Mouse (Mus musculus) heart, postnatal 25 days (tissue): ENCODE data around the gene Qars. TPM values are rescaled to one million over a fixed set of nuclear protein-coding genes. Genes with fewer than 3 reads are reported as not detected.
A peak's percentile ranks its signal among the peaks of the same experiment; 100 is the strongest.

Experiments used
- DNase-seq: peaks from one replicate; pipeline ENCODE4 v3.0.0; 2022; ENCODE audit warnings: low spot score
- intact Hi-C: fragments of 180-260 bp; cut with DNase I; formaldehyde crosslinking; loops from one replicate; pipeline ENCODE4 v1.15.1; 2025
- total RNA-seq, 2 experiments: library from RNA; stranded (reverse); gene quantifications; 2 replicates each; pipeline ENCODE4 v1.2.3; 2021

The Qars gene
- total RNA-seq, 2 experiments from 2014 or later, result 74.2 to 74.3 TPM

DNA sequence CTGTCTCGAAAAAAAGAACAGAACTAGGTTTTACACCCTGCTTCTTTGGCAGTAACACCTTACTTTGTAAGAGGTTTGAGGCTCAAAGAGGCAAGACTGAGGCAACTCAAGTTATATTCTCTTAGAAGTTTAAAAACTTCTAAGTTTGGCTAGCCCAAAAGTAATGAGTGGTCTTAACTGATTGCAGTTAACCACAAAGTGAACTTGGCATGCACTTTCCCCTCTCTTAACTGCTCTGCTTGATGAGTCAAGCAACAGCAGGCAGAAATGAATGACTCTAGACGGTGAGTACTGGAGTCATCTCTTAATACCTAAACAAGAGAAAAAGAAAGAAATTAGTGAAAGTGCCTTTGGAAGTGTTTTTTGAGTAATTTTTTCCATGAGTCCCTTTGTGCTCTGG is 14.1 kb downstream of the Qars start:
- DNase-seq, result no peak
- intact Hi-C loops, result loop anchor here (5.0 kb wide), 1 partner anchor 36 kb away; no protein-coding TSS in a partner anchor

DNA sequence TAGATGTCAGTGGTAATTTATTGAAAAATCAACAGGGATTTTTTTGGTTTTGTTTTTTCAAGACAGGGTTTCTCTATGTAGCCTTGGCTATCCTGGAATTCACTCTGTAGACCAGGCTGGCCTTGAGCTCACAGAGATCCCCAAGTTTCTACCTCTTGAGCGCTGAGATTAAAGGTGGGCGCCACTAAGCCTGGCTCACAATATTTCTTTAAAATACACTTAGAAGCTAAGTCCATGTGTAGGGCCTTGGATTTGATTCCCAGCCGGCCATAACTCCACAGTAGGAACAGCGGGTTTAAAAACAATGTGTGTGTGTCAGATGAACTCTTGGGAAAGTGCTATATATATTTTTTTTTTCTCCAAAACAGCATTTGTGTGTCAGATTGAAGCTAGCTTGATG is 15.8 kb downstream of the Qars start:
- intact Hi-C loops, result loop anchor here (5.0 kb wide), 1 partner anchor 34 kb away; no protein-coding TSS in a partner anchor
- DNase-seq, result no peak

DNA sequence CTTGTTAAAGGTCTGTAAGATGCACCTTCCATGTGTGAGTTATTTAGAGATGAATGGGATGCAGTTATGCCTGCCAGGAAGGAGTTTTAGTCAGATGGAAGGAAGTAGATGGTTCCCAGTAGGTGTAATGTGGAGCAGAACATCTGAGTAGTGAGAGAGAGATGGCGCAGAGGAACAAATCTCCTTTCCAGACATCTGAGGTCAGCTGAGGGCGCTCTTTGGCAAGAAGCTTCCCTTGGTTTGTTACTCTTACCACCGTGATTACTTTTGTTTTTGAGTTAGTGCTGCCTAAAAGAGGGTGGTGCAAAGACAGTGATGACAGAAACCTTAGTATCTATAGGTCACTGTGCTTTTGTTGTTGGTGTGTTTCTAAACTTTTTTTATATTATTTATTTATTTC is 17.9 kb downstream of the Qars start:
- intact Hi-C loops, result no loop called here
- DNase-seq, result no peak

DNA sequence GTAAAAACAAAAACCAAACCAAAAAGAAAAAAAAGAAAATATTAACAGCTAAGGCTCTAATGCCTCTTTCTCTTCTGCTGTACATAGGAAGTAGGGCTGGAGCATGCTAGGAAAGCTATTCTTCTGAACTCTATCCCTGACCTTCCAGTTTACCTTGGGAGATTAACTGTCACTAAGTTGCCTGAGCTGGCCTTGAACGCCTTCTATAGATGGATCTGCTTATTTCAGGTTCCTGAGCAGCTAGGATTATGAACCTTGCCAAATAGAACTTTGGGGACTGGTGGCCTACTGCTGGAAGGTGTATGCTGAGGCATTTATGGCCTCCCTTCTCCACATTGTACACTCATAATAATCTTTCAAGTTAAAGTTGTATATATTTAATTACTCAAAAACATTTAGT is 23.4 kb downstream of the Qars start:
- no peak for DNase-seq
- intact Hi-C loops, result no loop called here

DNA sequence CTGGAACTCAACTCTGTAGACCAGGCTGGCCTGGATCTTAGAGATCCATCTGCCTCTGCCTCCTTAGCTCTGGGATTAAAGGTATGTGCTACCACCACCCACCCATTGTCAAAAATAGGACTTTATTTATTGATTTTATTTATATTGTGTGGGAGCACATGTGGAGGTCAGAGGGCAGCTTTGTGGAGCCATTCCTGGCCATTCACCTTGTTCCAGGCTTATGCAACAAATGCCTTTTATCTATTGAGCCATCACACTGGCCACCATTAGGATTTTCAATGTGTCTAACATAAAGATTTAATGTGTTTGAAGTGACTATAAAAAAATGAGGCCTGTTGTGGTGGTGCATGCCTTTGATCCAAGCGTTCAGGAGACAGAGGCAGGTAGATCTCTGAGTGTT is 24.0 kb downstream of the Qars start:
- intact Hi-C loops, result no loop called here
- no peak for DNase-seq

DNA sequence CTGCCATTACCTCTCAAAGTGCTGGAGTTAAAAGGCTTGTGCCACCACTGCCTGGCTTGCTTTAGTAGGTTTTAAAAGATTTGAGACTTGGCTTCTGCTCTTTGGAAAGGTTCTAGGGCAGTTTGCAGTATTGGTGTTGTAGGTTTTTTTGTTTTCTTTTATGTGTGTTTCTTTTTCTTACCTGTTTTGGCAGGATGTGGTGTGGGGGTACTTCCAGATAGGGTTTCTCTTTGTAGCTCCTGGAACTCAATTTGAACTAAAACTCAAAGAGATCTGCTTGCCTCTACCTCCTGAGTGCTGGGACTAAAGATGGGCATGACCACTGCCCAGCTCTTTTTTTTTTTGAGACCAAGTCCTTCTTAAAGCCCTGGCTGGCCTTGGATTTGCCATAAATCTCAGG is 33.3 kb downstream of the Qars start:
- DNase-seq, result no peak
- intact Hi-C loops, result no loop called here

DNA sequence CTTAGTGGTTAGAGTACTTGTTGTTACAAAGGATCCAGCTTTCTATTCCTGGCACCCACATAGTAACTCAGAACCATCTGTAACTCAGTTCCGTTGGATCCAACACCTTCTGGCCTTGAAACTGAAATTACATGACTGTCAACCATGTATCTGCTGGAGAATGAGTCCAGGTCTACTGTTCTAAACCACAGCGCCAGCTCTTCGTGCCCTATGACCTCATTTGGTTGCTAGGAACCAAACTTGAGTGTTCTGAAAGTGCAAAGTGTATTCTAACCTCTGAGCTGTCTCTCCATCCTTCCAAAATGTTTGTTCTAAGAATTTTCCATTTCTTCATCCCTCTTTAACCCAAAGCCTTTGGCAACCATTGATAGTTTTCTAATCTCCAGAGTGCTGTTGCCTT is 38.5 kb downstream of the Qars start:
- DNase-seq, result no peak
- intact Hi-C loops, result no loop called here

DNA sequence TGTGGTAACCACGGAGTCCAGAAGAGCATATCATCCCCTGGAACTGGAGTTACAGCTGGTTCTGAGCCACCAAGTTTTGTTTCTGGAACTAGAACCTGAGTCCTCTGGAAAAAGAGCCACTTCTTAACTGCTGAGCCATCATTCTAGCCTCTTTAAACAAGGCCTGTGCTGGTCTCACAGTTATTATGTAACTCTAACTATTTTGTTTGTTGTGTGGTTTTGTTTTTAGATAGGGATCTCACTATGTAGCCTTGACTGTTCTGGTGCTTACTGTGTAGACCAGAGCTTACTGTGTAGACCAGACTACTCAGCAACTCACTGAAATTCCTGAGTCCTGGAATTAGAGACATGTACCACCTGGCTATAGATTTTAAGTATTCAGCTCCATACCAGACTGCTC is 39.4 kb downstream of the Qars start:
- intact Hi-C loops, result no loop called here
- DNase-seq, result no peak

DNA sequence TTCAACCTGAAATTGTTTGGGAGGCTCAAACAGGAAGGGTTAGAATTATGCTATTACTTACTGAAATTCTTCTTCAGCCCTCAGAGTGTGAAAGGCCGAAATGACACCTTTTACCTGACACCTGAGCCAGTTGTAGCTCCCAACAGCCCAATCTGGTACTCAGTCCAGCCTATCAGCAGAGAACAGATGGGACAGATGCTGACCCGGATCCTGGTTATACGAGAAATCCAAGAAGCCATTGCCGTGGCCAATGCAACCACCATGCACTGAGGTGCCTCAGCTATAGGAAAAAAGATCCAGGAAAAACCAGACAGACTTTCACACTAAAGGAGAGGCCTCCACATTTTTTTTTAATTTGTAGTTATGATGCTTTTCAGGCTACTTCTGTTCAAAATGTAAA is 51.7 kb downstream of the Qars start:
- intact Hi-C loops, result loop anchor here (5.0 kb wide), 1 partner anchor 37 kb away; no protein-coding TSS in a partner anchor
- DNase-seq, result no peak

DNA sequence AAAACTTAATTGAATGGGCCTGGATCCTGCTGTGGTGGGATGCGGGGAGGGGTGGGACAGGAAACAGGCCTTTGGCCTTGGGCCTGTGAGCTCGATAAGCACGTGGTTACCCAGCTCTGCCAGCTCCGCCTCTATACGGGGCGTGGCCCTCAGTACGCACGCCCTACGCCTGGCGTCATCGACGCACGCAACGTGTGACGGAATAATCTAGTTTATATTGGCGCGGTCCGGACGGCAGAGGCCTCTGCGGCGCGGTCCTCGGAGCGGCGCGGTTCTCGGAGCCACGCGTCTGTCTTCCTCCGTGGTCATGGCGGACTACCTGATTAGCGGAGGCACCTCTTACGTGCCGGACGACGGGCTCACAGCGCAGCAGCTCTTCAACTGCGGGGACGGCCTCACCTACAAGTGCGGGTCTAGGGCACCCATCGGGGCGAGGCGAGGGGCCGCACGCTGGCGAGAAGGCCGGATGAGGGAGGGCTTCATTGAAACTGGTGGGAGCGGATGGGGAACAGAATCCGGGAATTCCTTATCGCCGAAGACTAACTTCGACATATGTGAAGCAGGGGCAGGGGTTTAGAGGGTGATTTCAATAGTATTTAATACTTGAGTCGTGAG is 52.8 kb downstream of the Qars start, which contains the start of gene Impdh2:
TSS of gene Impdh2 (plus strand) at position 60 of the 615 bp plus-strand sequence.
- DNase-seq, result peak; percentile 96
- intact Hi-C loops, result no loop called here

DNA sequence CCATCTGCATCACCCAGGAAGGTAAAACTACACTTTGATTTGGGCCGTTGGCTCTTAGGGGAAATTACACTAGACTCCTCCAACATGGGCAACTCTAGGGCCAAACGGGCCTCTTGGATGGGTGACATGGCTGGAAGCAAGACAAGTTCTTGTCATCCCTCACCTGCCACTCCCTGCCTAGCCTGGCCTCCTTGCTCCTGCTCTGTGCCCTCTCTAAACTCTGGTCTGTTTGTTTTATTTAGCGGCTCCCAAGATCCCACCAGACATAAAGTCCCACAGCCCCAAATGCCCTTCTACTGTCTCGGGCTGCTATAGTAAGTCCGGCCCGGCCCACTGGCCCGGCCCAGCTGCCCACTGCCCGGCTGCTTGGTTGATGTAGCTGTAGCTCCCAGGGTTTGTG is 56.2 kb downstream of the Qars start:
- intact Hi-C loops, result no loop called here
- no peak for DNase-seq

DNA sequence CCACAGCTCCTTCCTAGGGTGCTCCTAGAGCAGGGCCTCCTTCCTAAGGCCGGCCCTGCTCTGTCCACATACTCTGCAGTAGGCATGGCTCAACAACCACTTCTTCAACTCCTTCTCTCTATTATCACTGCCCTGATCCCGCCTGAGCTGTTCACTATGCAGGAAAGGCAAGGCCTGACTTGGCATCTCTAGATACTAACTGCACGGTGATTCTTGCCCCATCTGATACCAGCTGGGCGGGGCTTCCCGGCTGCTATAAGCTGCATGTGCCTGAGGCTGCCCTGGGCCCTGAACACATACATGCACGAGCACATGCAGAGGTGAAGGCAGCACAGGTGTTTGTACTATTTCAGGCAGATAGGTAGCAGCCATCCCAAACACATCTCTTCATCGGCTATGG is 56.6 kb downstream of the Qars start:
- intact Hi-C loops, result no loop called here
- no peak for DNase-seq

Other genes starting within 250 kb of the Qars start
- 100 to 1,000 TPM; 328 to 348 TPM for gene Dag1, start 243.7 kb upstream of the Qars start, total RNA-seq
- gene Nicn1, start 217.3 kb upstream of the Qars start, total RNA-seq, result 10 to 100 TPM; 20.3 to 24.2 TPM
- 1 to 10 TPM; 4.9 to 6.6 TPM for gene Amt, start 210.9 kb upstream of the Qars start, total RNA-seq
- gene Rhoa, start 201.6 kb upstream of the Qars start, total RNA-seq, result 100 to 1,000 TPM; 225 to 248 TPM
- 10 to 100 TPM; 39.2 to 47.2 TPM for gene Tcta, start 201.5 kb upstream of the Qars start, total RNA-seq
- gene Gpx1, start 168.8 kb upstream of the Qars start, total RNA-seq, result 100 to 1,000 TPM; 108 to 130 TPM
- 10 to 100 TPM; 71.1 to 71.4 TPM for gene Usp4, start 159.9 kb upstream of the Qars start, total RNA-seq
- gene 1700102P08Rik, start 114.9 kb upstream of the Qars start, total RNA-seq, result under 1 TPM; 0.73 to 0.78 TPM
- gene Ccdc36, start 79.2 kb upstream of the Qars start, total RNA-seq, result not detected
- not detected for gene BC048562, start 71.2 kb upstream of the Qars start, total RNA-seq
- gene Ccdc71, start 47.2 kb upstream of the Qars start, total RNA-seq, result 10 to 100 TPM; 25.8 to 26.4 TPM
- 10 to 100 TPM in 1 of 2 experiments, 1 to 10 TPM in 1; 9.5 to 10.1 TPM for gene Klhdc8b, start 46.1 kb upstream of the Qars start, total RNA-seq
- gene Lamb2, start 28.0 kb upstream of the Qars start, total RNA-seq, result 100 to 1,000 TPM; 354 to 360 TPM
- gene Usp19, start 17.1 kb upstream of the Qars start, total RNA-seq, result 10 to 100 TPM; 78.7 to 93.7 TPM
- gene Qrich1, start 9.1 kb downstream of the Qars start, total RNA-seq, result 10 to 100 TPM; 61.6 to 65.7 TPM
- gene Impdh2, start 52.6 kb downstream of the Qars start, total RNA-seq, result 10 to 100 TPM; 47.5 to 47.6 TPM
- 10 to 100 TPM; 70.6 to 77.9 TPM for gene Ndufaf3, start 59.7 kb downstream of the Qars start, total RNA-seq
- gene Dalrd3, start 62.2 kb downstream of the Qars start, total RNA-seq, result 10 to 100 TPM; 21.0 to 21.3 TPM
- gene Wdr6, start 71.0 kb downstream of the Qars start, total RNA-seq, result 10 to 100 TPM; 14.3 to 16.1 TPM
- 10 to 100 TPM; 14.5 to 18.5 TPM for gene P4htm, start 90.0 kb downstream of the Qars start, total RNA-seq
- 10 to 100 TPM; 41.3 to 42.2 TPM for gene Arih2, start 141.7 kb downstream of the Qars start, total RNA-seq
- 100 to 1,000 TPM; 192 to 211 TPM for gene Slc25a20, start 154.4 kb downstream of the Qars start, total RNA-seq
- 10 to 100 TPM; 80.3 to 81.8 TPM for gene Prkar2a, start 181.6 kb downstream of the Qars start, total RNA-seq